Mouse (Mus musculus) lung, postnatal 0 days (tissue): ENCODE measurements around the gene Dusp6. TPM values are rescaled to one million over a fixed set of nuclear protein-coding genes. Genes with fewer than 3 reads are reported as not detected.
"Not testable (repeated sequence)": the region's sequence is repeated elsewhere in the genome, so short reads cannot be mapped to it uniquely, and the experiment has no call there.

ENCODE experiments used
- ATAC-seq: fragments of 200-750 bp; cut with Nextera tagmentation; 2 replicates; pipeline ENCODE4 v1.8.0; 2017; ENCODE audit warnings: moderate library complexity
- DNase-seq: peaks from one replicate; pipeline ENCODE4 v3.0.0-alpha.2; 2016; ENCODE audit warnings: low spot score
- H3K27ac ChIP-seq: fragments of 300-500 bp; sonication (generic); 2 replicates; pipeline ENCODE4 v1.5.1; 2014; ENCODE audit warnings: antibody characterized with exemption, mild to moderate bottlenecking, low read length, mixed read lengths
- H3K27me3 ChIP-seq: fragments of 300-500 bp; sonication (generic); replicated peaks from 2 replicates; pipeline ENCODE4 v1.6.1; 2014; ENCODE audit warnings: low read length, mixed read lengths; ENCODE audit not compliant: insufficient read depth
- H3K36me3 ChIP-seq: fragments of 300-500 bp; sonication (generic); 2 replicates; pipeline ENCODE4 v1.6.1; 2014; ENCODE audit warnings: low read length, mixed read lengths; ENCODE audit not compliant: insufficient read depth
- H3K4me1 ChIP-seq: fragments of 300-500 bp; sonication (generic); 2 replicates; pipeline ENCODE4 v1.6.1; 2014; ENCODE audit warnings: antibody characterized with exemption, low read depth, low read length, mixed read lengths; ENCODE audit not compliant: insufficient read depth
- H3K4me2 ChIP-seq: fragments of 300-500 bp; sonication (generic); replicated peaks from 2 replicates; pipeline ENCODE4 v1.6.1; 2014; ENCODE audit warnings: low read depth, mild to moderate bottlenecking, low read length, moderate library complexity, mixed read lengths
- H3K4me3 ChIP-seq: fragments of 300-500 bp; sonication (generic); 2 replicates; pipeline ENCODE4 v1.5.1; 2014; ENCODE audit warnings: low read depth, low read length
- H3K9ac ChIP-seq: fragments of 300-500 bp; sonication (generic); replicated peaks from 2 replicates; pipeline ENCODE4 v1.6.1; 2014; ENCODE audit warnings: low read depth, mild to moderate bottlenecking
- H3K9me3 ChIP-seq: fragments of 300-500 bp; sonication (generic); 2 replicates; pipeline ENCODE4 v1.6.1; 2016; ENCODE audit warnings: low read length, mixed read lengths
- CTCF ChIP-seq: IDR thresholded peaks from 2 replicates; pipeline ENCODE4 v1.5.1; 2016; ENCODE audit warnings: antibody characterized with exemption, mild to moderate bottlenecking
- EP300 ChIP-seq: IDR thresholded peaks from 2 replicates; pipeline ENCODE4 v1.6.1; 2016; ENCODE audit warnings: antibody characterized with exemption, mild to moderate bottlenecking, control low read depth
- WGBS: fragments of 180-500 bp; shearing (Covaris S2); extraction: QIAGEN DNeasy Blood & Tissue Kit; methylation state at CpG from one replicate; pipeline ENCODE4 v1.1.7; 2014; 5-methylcytosine and 5-hydroxymethylcytosine counted together
- polyA plus RNA-seq: library from polyadenylated mRNA; unstranded; fragments of >200 nt; fragmentation: Nextera tagmentation; extraction: Ambion mirVana; gene quantifications from 2 replicates; pipeline ENCODE4 v1.2.1, GENCODE M21; 2015

Dusp6 gene
- polyA plus RNA-seq = 49.7 and 63.2 TPM in 2 replicates

DNA sequence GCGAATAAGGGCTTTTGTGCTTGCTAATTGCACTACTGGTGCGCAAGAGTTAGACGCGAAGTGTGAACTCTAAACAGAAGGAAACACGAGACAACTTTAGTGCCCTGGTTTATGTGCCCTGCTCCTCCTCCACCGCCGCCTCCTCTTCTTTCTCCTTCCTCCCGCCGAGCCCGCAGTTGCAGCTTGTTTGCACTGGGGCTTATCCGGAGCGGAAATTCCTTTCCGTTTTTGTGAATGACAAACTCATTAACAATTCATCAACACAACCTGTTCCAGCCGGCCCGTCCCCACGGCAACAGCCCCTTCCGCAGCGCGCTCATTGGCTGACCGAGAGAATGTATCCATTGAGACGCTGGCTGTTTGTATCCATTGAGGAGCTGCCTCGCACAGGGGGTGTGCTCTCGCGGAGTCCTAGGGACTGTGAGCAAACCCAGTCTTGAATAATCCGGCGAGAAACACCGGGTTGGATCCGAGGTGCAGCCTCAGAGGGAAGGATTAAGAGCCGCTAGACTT lies at the start of gene Dusp6:
Dusp6 (plus strand) TSS at position 365 of the 513 bp plus-strand sequence.
- no peaks in the 10 kb centered on the region for H3K36me3 ChIP-seq
- no peaks in the 10 kb centered on the region for H3K9me3 ChIP-seq
- WGBS = under 1% methylated on average over 29 of the region's 29 CpGs
- peak within 1 kb of the TSS; percentile 73 for H3K4me2 ChIP-seq
- peak; percentile 99 for DNase-seq
- peak within 1 kb of the TSS; percentile 98 for H3K27ac ChIP-seq
- H3K9ac ChIP-seq = peak within 1 kb of the TSS; percentile 92
- H3K4me3 ChIP-seq = peak within 1 kb of the TSS; percentile 90
- peak; percentile 18; the same call in 1 of the 2 replicates for TF ChIP-seq CTCF
- peak; percentile 91 for TF ChIP-seq EP300
- ATAC-seq = peak; percentile 94
- no peaks in the 10 kb centered on the region for H3K27me3 ChIP-seq
- peaks cover 6% of the 10 kb centered on the region; the same call in 1 of the 2 replicates for H3K4me1 ChIP-seq

DNA sequence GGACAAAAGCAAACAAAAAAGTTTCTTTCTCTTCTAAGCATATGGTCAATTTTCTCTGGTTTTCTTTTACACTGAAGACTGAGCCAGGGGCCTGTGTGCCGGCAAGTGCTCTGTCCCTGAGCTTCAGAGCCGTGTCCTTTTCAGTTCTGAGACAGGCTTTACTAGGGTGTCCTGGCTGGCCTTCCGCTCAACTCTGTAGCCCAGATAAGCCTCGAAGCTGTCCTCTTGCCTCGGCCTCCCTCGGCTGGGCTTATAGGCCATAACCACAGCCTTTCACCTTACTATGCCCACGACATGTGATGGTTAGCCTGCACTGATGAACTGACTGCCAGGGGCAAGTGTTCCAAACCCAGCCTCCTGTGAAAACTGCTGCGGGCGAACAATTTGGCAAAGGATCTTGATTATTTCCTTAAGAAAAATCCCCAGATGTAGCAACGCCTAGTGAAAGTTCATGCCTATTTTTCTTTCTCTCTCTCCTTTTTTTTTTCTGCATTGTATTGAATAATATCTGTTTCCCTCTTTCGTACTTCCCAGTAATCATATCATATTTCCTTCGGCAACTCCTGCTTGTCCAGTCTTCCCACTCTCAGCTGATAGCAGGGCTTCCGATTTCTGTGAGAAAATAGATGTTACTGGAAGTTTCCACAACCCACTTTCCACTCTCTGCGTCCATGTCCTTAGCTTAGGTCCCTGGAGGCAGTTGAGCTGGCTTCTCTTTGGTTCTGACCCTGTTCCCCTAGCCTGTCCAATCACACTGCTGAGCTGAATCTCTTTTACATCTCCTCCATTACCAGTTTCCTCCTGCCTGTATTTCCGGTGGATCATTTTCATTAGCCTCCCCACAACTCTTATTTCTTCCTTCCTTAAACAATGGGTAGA lies 48.4 kb upstream of the Dusp6 start:
- peak overlapping the region; percentile 26; the same call in 1 of the 2 replicates for H3K27ac ChIP-seq
- no peaks in the 10 kb centered on the region for H3K36me3 ChIP-seq
- no peaks in the 10 kb centered on the region for H3K9me3 ChIP-seq
- H3K4me1 ChIP-seq = no peaks in the 10 kb centered on the region
- H3K27me3 ChIP-seq = no peaks in the 10 kb centered on the region
- no peak for ATAC-seq
- no peak overlapping the region for H3K4me2 ChIP-seq
- WGBS = 68% methylated on average over 15 of the region's 15 CpGs
- H3K4me3 ChIP-seq = no peak overlapping the region
- DNase-seq = no peak
- H3K9ac ChIP-seq = no peak overlapping the region
- TF ChIP-seq CTCF = no peak
- TF ChIP-seq EP300 = no peak

DNA sequence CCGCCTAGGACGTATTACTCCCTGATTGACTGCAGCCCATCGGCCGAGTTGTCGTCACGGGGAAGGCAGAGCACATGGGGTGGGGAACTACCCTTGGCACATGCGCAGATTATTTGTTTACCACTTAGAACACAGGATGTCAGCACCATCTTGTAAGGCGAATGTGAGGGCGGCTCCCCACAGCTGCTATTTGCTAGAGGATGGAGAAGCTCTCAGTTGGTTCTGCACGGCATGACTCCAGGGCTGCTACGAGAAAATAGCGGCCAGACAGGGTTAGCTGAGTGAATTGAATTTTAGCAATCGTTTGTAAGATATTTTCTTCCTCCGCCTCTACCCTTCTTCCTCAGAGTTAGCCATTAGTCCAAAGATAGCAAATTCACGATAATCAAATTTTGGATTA lies 46.5 kb upstream of the Dusp6 start:
- WGBS = 85% methylated on average over 15 of the region's 15 CpGs
- H3K4me1 ChIP-seq, H3K27ac ChIP-seq, DNase-seq, H3K4me2 ChIP-seq, ATAC-seq, H3K4me3 ChIP-seq, H3K9me3 ChIP-seq, H3K36me3 ChIP-seq, H3K9ac ChIP-seq, H3K27me3 ChIP-seq: not testable (repeated sequence)

DNA sequence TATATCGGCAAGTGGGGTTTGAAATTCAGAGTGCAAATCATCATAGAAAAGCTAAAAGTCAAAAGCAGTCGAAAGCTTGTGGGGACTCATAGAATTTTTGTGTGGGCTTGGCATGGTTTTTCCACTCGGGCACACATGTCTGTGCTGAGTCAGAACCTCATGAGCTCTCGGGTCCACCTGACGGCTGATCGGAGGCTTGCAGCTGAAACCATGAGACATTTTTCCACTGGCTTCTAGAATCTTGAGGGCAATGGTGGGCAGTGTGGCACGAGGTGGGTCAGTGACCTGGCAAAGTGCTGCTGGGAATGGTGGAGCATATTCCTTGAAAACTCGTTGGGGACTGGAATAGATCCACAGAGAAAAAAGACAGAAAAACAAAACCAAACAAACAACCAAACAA lies 41.5 kb upstream of the Dusp6 start:
- Histone ChIP-seq H3K27me3 (no peaks in the 10 kb centered on the region), H3K4me1 (peaks cover 7% of the 10 kb centered on the region), H3K27ac (no peak overlapping the region), H3K36me3 (no peaks in the 10 kb centered on the region), H3K9ac (no peak overlapping the region), H3K4me2 (no peak overlapping the region), H3K4me3 (no peak overlapping the region), H3K9me3 (no peaks in the 10 kb centered on the region)
- WGBS = 92% methylated on average over 8 of the region's 8 CpGs
- TF ChIP-seq EP300 (no peak), CTCF (no peak)
- ATAC-seq = no peak
- DNase-seq = no peak

DNA sequence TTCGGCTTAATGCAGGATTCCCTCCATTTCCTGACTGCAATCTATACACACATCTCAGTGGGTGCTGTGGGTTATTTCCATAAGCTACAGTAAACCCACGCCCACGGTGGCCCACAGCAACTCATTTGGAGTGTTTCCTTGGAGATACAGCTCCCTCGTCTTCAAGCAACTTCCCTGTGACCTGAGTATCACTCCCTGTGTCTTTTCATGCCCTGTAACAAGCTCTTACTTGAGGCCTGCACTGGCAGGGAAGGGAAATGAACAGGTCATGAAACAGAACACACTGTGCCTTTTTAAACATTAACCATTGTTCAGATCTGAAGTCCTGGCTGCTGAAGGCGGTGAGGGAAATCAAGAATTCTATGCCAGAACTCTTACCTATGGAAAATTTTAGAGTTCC lies 40.3 kb upstream of the Dusp6 start:
- no peak for TF ChIP-seq CTCF
- TF ChIP-seq EP300 = no peak
- Histone ChIP-seq H3K9me3 (no peaks in the 10 kb centered on the region), H3K4me2 (no peak overlapping the region), H3K9ac (no peak overlapping the region), H3K27ac (no peak overlapping the region), H3K4me3 (no peak overlapping the region), H3K27me3 (no peaks in the 10 kb centered on the region), H3K36me3 (no peaks in the 10 kb centered on the region), H3K4me1 (peaks cover 7% of the 10 kb centered on the region)
- DNase-seq (no peak), ATAC-seq (no peak; the same call in 1 of the 2 replicates)
- 51% methylated on average over 5 of the region's 5 CpGs for WGBS

DNA sequence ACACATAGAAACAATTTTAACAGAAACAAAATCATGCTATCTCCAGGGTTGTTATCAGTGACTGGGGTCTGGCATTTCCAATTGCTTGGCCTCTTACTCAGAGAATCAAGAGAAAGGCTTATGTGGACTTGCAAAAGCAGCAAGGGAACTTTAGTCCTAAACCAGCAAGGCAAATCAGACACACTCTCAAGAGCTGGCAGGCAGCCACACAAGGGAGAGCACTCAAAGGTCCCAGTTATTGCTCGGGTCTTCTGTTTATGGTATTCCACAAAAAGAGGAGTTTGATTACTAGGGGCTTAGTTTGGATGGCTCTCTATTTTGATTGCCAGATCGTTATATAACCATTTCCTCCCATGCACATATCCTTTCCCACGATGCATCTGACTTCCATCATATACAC lies 38.8 kb upstream of the Dusp6 start:
- no peak for TF ChIP-seq CTCF
- TF ChIP-seq EP300 = no peak
- ATAC-seq (no peak), DNase-seq (no peak)
- Histone ChIP-seq H3K27me3 (no peaks in the 10 kb centered on the region), H3K4me2 (no peak overlapping the region), H3K9ac (no peak overlapping the region), H3K9me3 (no peaks in the 10 kb centered on the region), H3K27ac (no peak overlapping the region), H3K4me3 (no peak overlapping the region), H3K4me1 (peaks cover 17% of the 10 kb centered on the region), H3K36me3 (no peaks in the 10 kb centered on the region)
- 19% methylated on average over 3 of the region's 3 CpGs for WGBS
